Mouse (Mus musculus): ENCODE results near the gene Zdhhc3. TPM values are rescaled to one million over a fixed set of nuclear protein-coding genes. Genes with fewer than 3 reads are reported as not detected.

Zdhhc3 gene
- polyA plus RNA-seq, 1 experiment from 2014 or later = 31.7 TPM

Other genes with a start within 250 kb of the Zdhhc3 start
- 16.6 and 16.8 TPM in 2 replicates for gene Zfp445, start 247.2 kb downstream of the Zdhhc3 start, polyA plus RNA-seq (2015; fragmentation: Nextera tagmentation; extraction: Ambion mirVana)
- gene Zkscan7, start 227.5 kb downstream of the Zdhhc3 start, polyA plus RNA-seq (2015; fragmentation: Nextera tagmentation; extraction: Ambion mirVana) = 0.68 and 0.90 TPM in 2 replicates
- gene Zfp105, start 190.1 kb downstream of the Zdhhc3 start, polyA plus RNA-seq (2015; fragmentation: Nextera tagmentation; extraction: Ambion mirVana) = 1.5 and 1.8 TPM in 2 replicates
- gene 1110059G10Rik, start 162.2 kb downstream of the Zdhhc3 start, polyA plus RNA-seq (2015; fragmentation: Nextera tagmentation; extraction: Ambion mirVana) = 10.8 and 12.8 TPM in 2 replicates
- gene Kif15, start 162.2 kb downstream of the Zdhhc3 start, polyA plus RNA-seq (2015; fragmentation: Nextera tagmentation; extraction: Ambion mirVana) = 30.0 and 30.8 TPM in 2 replicates
- 6.0 TPM in 2 replicates for gene Tmem42, start 91.9 kb downstream of the Zdhhc3 start, polyA plus RNA-seq (2015; fragmentation: Nextera tagmentation; extraction: Ambion mirVana)
- 0.12 and 0.21 TPM in 2 replicates for gene Tgm4, start 78.5 kb downstream of the Zdhhc3 start, polyA plus RNA-seq (2015; fragmentation: Nextera tagmentation; extraction: Ambion mirVana)
- 70.3 and 73.1 TPM in 2 replicates for gene Exosc7, start within 50 bp of the Zdhhc3 start, polyA plus RNA-seq (2015; fragmentation: Nextera tagmentation; extraction: Ambion mirVana)
- gene Clec3b, start 37.7 kb upstream of the Zdhhc3 start, polyA plus RNA-seq (2015; fragmentation: Nextera tagmentation; extraction: Ambion mirVana) = 0.12 TPM in 1 of 2 replicates, not detected in the other
- gene Cdcp1, start 102.8 kb upstream of the Zdhhc3 start, polyA plus RNA-seq (2015; fragmentation: Nextera tagmentation; extraction: Ambion mirVana) = 0.46 and 0.59 TPM in 2 replicates
- 2.0 and 2.1 TPM in 2 replicates for gene Tmem158, start 147.6 kb upstream of the Zdhhc3 start, polyA plus RNA-seq (2015; fragmentation: Nextera tagmentation; extraction: Ambion mirVana)

All from liver, embryonic 15.5 days (tissue).